Mouse (Mus musculus): ENCODE results near the gene Rtl6. TPM values are rescaled to one million over a fixed set of nuclear protein-coding genes. Genes with fewer than 3 reads are reported as not detected.

Rtl6 gene
- total RNA-seq (2021): 10 to 100 TPM; 66.8 to 67.4 TPM

DNA sequence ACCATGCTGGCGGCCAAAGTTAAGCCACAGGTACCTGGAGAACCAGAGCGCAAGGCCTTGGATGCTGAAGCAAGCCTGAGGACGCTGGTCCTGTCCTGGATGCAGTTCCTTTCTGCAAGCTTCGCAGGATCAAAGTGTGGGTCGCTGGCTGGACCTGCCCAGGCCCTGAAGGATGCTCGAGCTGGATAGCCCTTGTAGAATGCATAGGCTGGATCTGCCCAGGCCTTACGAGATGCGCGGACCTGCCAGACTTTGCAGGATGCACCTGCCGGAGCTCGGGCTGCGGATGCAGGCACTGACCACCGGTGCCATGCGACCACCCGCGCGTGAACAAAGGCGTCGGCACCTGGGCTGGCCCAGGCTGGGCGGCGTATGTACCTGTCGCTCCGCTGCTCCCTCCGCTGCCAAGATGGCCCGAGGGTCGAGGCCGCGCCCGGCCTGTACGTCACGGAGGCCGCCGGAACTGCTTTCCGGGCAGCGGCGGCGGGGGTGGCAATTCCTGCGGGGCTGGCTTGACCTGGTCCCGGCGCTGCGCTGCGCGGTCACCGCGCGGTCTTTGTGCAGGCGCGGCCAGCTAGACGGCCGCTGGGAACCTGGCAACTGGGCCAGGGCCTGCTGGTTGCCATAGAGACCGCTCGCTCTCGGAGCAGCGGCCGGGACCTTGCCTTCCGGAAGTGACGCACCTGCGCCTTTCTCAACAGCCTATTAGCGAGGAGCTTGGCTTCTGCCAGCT lies at the start of gene Rtl6:
TSS of gene Rtl6 (minus strand) at position 635 of the 733 bp plus-strand sequence.
- intact Hi-C loops (cut with DNase I): no loop called here
- DNase-seq (ENCODE audit: extremely low spot score in 1 of 2, low spot score in 2 of 2): peak; percentile 89 to 94

DNA sequence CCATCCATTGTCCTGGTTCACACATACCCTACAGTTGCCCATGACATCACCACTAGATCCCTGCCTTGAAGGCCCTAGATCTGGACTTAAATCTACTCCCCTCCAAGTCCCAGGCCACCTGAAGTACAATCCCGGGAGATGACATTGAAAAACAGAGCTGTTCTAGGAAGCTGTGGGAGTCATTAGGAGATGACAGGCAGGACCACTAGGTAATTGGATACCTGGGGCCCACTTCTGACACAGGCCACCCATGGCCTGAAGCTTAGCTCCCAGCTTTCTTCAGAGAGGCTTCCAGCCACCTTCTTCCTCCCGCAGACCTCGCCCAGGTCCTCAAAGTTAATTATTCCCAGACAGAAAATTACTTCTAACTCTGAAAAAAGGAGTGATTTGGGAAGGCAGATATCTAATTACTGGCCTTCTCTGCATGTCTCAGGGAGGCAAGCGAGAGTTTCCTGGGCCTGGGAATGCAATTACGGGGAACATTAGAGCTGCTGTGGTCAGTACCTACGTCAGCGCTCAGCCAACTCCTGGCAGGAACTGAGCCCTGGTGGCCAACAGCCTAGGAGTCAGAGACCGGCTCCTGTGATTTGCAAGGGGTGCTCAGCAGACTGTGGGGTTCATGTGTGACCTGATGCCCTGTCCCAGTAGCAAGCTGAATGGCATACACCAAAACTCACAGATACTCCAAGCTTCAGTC lies 45.8 kb upstream of the Rtl6 start:
- intact Hi-C loops (cut with DNase I): no loop called here
- DNase-seq (ENCODE audit: extremely low spot score in 1 of 2, low spot score in 2 of 2): no peak

DNA sequence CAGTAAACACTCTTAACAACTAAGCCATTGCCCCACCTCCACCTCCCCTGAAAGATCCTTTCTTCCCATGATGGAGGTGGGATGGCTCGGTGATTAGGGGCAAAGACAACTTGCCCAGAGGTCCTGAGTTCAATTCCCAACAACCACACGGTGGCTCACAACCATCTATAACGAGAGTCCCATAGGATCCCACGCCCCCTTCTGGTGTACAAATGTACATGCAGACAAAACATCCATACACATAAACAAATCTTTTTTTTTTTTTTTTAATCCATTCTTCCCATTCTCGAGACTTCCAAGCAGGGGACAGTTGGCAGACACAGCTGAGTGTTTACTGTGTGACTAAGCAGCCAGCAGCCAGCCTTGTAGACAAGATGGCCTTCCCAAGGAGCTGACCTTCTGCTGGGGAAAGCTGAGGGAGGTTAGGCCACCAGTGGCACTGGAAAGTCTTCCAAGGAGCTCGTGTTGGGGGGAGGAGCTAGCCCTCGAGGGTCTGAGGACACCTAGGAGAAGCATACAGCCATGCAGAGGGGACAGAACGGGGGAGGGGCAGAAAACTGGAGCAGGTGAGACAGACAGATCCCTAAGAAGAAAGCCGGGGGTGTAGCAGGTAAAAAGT lies 43.5 kb upstream of the Rtl6 start:
- DNase-seq (ENCODE audit: extremely low spot score in 1 of 2, low spot score in 2 of 2): no peak
- intact Hi-C loops (cut with DNase I): no loop called here

DNA sequence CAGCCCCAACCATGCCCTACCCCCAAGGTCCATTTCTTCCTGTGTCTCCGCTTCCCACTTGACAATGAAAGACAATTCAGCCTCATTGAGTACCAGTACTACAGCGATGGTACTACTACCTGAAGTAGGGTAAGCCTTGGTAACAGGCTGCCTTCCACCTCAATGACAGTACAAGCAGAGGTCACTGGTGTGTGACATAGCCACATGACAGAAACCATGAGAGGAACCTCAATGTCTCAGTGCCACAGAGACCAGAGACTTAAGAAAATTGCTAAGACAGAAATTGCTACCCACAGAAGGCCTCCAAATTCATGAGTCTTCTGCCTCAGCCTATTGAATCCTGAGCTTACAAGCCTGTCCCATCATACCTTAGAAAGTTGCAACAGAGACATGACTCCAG lies 41.3 kb upstream of the Rtl6 start:
- no peak for DNase-seq (ENCODE audit: extremely low spot score in 1 of 2, low spot score in 2 of 2)
- intact Hi-C loops (cut with DNase I): no loop called here

DNA sequence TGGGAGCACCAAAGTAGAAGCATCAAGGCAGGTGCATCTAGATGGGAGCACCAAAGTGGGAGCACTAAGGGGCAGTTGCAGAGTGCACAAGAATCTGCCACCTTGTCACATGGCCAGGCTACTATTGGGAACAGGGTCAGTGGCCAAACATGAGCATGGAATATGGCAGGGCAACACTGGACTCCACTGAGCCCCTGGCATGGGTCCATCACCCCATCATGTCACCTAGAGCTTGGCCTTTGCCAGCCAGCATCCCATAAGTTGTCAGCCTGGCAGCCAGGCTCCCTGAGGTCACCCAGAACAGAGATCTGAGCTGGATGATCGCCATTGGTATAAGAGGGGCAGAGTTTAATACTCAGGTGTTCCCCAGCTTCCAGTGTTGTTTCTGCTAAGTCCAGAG lies 40.2 kb upstream of the Rtl6 start:
- DNase-seq (ENCODE audit: extremely low spot score in 1 of 2, low spot score in 2 of 2): no peak
- intact Hi-C loops (cut with DNase I): no loop called here

DNA sequence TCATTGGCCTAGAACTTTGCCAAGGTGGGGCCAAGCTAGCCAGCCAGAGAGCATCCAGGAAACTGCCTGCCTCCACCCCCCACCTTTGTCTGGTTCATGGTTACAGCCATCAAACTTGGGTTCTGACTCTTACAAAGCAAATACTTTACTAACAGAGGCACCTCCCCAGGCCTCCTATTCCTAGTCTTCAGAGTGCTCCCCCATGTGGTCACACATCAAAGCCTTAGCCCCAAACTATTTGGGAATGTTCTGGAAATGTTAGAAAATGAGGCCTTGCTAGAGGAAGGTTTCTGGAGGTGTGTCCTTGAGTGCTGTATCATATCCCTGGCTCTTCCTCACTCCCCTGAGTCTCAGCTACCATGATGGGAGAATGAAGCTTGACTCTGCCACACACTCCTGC lies 39.4 kb upstream of the Rtl6 start:
- intact Hi-C loops (cut with DNase I): no loop called here
- DNase-seq (ENCODE audit: extremely low spot score in 1 of 2, low spot score in 2 of 2): no peak

DNA sequence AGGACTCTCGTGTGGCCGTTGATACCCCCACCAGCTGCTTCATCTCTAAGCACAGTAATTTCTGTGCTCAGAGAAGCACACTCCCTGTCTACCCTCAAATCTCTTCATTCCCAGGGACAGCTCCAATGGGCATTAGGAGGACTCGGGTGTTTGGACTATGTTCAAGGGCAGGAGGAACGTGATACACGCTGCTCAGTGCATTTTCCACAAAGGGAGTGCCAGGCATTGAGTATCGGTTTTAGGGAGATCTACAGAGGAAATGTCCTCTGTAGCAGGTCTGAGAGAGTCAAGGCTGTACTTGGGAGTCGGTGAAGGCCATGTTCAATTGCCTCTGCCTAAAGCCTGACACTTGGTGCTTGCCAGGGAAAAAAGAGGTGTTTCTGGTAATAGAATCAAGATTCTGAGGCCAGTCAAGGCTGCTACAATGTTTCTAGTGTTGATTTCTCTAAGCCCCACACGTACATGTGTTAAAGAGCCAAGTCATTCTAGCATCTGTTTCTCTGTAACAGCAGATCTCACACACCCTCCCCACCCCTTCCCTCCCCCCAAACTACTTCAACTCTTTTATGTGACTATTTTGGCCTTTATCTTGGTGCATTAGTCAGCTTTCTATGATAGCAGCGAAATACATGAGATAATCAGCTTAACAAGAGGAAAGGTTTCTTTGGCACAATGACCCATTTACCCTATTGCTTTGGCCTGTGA lies 37.8 kb upstream of the Rtl6 start:
- DNase-seq (ENCODE audit: extremely low spot score in 1 of 2, low spot score in 2 of 2): no peak
- intact Hi-C loops (cut with DNase I): no loop called here

DNA sequence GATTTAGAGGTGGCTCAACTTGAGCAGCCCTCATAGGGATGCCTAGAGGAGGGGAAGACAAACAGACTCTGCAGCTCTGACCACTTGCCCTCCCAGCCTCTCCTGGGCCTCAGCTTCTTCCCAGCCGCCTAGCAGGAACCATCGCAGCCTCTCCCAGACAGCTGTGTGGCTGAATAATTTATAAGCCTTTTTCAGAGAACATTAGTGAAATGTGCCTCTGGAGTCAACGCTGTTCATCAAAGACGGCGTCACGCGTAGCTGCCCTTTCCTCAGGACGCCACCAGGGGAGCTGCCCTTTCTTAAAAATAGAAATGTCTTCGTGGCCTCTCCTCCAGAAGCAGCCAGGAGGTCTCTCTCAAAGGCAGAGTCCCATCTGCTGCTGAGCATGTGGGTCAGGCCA lies 35.9 kb upstream of the Rtl6 start:
- intact Hi-C loops (cut with DNase I): no loop called here

GRCm38 (mm10) chr15:84592240-84592639 lies 34.6 kb upstream of the Rtl6 start:
- intact Hi-C loops (cut with DNase I): no loop called here
- no peak for DNase-seq (ENCODE audit: extremely low spot score in 1 of 2, low spot score in 2 of 2)

More for the DNA sequence above, 35.9 kb upstream of the Rtl6 start:
- DNase-seq (ENCODE audit: extremely low spot score in 1 of 2, low spot score in 2 of 2): no peak

DNA sequence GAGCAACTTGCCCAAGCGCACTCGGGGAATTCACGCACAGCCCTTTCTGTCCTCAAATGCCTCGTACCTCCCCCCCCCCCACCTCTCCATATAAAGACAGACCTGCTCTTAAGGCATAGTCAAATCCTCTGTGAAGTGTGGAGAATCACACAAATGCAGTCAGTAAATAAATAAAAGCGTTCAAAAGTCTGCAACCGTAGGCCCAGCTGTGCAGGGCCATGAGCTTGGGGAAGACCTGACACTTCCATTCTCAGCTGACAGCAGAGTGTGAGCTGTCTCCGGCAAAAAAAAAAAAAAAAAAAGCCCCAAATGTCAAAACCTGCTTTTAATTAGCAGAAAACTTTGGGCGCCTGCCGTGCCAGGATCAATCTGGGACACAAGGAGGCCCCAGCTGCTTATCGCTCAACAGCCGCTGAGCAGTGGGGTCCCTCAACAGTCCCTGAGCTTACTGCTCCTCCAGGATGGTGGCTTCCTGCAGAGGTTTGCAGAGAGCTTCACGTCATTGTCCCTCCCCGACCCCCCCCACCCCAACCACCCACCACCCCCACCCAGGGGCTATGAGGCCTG lies 34.0 kb upstream of the Rtl6 start:
- DNase-seq (ENCODE audit: extremely low spot score in 1 of 2, low spot score in 2 of 2): no peak

GRCm38 (mm10) chr15:84588371-84588821 lies 30.8 kb upstream of the Rtl6 start:
- intact Hi-C loops (cut with DNase I): no loop called here
- no peak for DNase-seq (ENCODE audit: extremely low spot score in 1 of 2, low spot score in 2 of 2)

More for the DNA sequence above, 34.0 kb upstream of the Rtl6 start:
- intact Hi-C loops (cut with DNase I): no loop called here

GRCm38 (mm10) chr15:84578607-84579006 lies 21.0 kb upstream of the Rtl6 start:
- intact Hi-C loops (cut with DNase I): no loop called here
- DNase-seq (ENCODE audit: extremely low spot score in 1 of 2, low spot score in 2 of 2): no peak

DNA sequence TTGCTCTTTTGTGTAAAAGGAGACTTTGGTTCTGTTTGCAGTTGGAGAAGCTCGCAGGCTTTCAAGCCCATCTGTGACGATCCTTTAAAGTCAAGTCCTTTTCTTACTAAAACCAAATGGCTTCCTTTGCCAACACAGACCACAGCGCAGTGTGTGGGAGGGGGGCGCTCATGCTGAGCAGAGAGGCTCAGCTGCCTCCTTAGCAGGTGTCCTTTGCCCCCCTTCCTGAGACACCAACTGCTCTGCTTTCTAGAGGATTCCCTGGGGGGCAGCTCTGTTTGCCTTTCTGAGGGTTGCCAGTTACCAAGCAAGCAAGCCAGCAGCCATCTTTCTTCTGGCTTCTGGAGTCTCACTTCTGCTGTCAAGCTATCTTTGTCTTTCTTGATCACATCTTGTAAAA lies 19.4 kb upstream of the Rtl6 start:
- DNase-seq (ENCODE audit: extremely low spot score in 1 of 2, low spot score in 2 of 2): no peak

GRCm38 (mm10) chr15:84566568-84567110 lies 9.0 kb upstream of the Rtl6 start:
- DNase-seq (ENCODE audit: extremely low spot score in 1 of 2, low spot score in 2 of 2): no peak

More for the DNA sequence above, 19.4 kb upstream of the Rtl6 start:
- intact Hi-C loops (cut with DNase I): no loop called here

GRCm38 (mm10) chr15:84561501-84561900 lies 3.9 kb upstream of the Rtl6 start:
- DNase-seq (ENCODE audit: extremely low spot score in 1 of 2, low spot score in 2 of 2): no peak

More at GRCm38 (mm10) chr15:84566568-84567110, 9.0 kb upstream of the Rtl6 start:
- intact Hi-C loops (cut with DNase I): no loop called here

DNA sequence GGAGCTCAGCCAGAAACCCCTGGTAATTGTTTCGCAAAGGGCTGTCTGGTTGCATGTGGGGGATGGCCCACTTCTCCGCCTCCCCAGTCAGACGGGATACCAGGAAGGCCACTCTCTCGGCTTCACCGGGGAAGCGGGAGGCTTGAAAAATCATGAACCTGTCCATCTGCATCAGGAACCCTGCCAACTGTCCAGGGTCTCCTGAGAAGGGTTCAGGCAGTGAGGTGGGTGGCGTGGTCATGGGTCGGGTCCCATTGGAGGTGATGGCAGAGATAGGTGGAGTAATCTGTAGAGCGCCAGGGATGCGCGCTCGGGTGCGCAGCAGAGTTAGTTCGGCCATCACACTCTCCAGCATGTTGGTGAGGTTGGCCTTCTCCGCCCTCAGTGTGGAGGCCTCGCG lies 949 bp downstream of the Rtl6 start:
- DNase-seq (ENCODE audit: extremely low spot score in 1 of 2, low spot score in 2 of 2): peak in 1 of 2 experiments; percentile 43
- intact Hi-C loops (cut with DNase I): no loop called here

More at GRCm38 (mm10) chr15:84561501-84561900, 3.9 kb upstream of the Rtl6 start:
- intact Hi-C loops (cut with DNase I): no loop called here

DNA sequence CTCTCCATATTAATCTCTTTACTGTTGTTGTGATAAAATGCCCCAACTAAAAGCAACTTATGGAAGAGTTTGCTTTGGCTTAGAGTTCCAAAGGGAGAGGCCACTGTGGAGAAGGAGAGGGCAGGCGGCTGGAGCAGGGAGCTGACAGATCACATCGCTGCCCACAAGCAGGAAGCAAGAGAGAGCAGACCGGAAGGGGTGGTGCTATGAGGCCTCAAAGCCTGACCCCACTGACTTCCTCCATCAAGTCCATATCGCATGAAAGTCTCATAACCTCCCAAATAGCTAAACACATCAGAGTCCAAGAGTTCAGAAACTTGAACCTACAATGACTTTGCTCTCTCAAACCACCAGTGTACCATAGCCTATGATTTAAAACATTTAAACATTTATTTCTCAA lies 6.6 kb downstream of the Rtl6 start:
- intact Hi-C loops (cut with DNase I): no loop called here

DNA sequence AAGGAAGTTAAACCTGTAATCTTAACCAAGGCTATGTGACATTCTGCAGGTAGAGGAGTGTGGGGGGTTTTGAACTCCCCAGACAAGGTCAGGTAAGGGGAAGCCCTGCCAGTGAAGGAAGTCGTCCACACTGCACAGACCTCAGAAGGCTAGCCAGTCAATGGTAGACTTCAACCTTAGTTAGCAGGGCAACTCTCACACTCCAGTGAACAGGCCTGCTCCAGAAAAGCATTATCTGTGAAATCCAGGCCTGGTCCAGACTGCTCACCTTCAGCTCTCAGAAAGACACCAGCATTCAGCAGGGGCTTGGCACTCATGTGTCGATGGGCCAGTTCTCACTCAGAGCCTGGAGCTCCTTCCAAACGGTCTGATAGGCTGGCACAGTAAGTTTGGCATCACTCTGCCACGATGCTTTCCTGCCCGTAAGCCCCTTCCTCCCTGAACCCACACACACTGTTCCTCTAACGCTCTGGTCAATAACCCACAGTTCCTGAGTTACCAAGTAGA lies 8.3 kb downstream of the Rtl6 start:
- intact Hi-C loops (cut with DNase I): no loop called here

More for the DNA sequence above, 6.6 kb downstream of the Rtl6 start:
- no peak for DNase-seq (ENCODE audit: extremely low spot score in 1 of 2, low spot score in 2 of 2)

More for the DNA sequence above, 8.3 kb downstream of the Rtl6 start:
- no peak for DNase-seq (ENCODE audit: extremely low spot score in 1 of 2, low spot score in 2 of 2)
